Mouse (Mus musculus): ENCODE results near the gene Gm21818. TPM values are rescaled to one million over a fixed set of nuclear protein-coding genes. Genes with fewer than 3 reads are reported as not detected.

The Gm21818 gene
- polyA plus RNA-seq, 1 experiment from 2014 or later: not detected

Other genes starting within 250 kb of the Gm21818 start
- gene Gm21761, start 243.2 kb upstream of the Gm21818 start, polyA plus RNA-seq (2015; fragmentation: Nextera tagmentation; extraction: Ambion mirVana): not detected in 2 replicates
- gene B020031M17Rik, start 221.6 kb upstream of the Gm21818 start, polyA plus RNA-seq (2015; fragmentation: Nextera tagmentation; extraction: Ambion mirVana): not detected in 2 replicates
- not detected in 2 replicates for gene Gm36079, start 145.4 kb upstream of the Gm21818 start, polyA plus RNA-seq (2015; fragmentation: Nextera tagmentation; extraction: Ambion mirVana)
- gene Gm21188, start 120.2 kb upstream of the Gm21818 start, polyA plus RNA-seq (2015; fragmentation: Nextera tagmentation; extraction: Ambion mirVana): 0.10 TPM in 1 of 2 replicates, not detected in the other
- not detected in 2 replicates for gene Gm20767, start 32.2 kb upstream of the Gm21818 start, polyA plus RNA-seq (2015; fragmentation: Nextera tagmentation; extraction: Ambion mirVana)
- gene Gm21762, start 43.5 kb downstream of the Gm21818 start, polyA plus RNA-seq (2015; fragmentation: Nextera tagmentation; extraction: Ambion mirVana): not detected in 2 replicates
- not detected in 2 replicates for gene Gm21731, start 66.7 kb downstream of the Gm21818 start, polyA plus RNA-seq (2015; fragmentation: Nextera tagmentation; extraction: Ambion mirVana)
- gene AF067061, start 90.7 kb downstream of the Gm21818 start, polyA plus RNA-seq (2015; fragmentation: Nextera tagmentation; extraction: Ambion mirVana): not detected in 2 replicates
- 0.43 TPM in 1 of 2 replicates, not detected in the other for gene BC147527, start 128.0 kb downstream of the Gm21818 start, polyA plus RNA-seq (2015; fragmentation: Nextera tagmentation; extraction: Ambion mirVana)
- not detected in 2 replicates for gene Tcstv3, start 144.4 kb downstream of the Gm21818 start, polyA plus RNA-seq (2015; fragmentation: Nextera tagmentation; extraction: Ambion mirVana)

All from neural tube, embryonic 13.5 days (tissue).